Mouse (Mus musculus) heart, postnatal 36 days (tissue): ENCODE data around the gene Vstm2b. TPM values are rescaled to one million over a fixed set of nuclear protein-coding genes. Genes with fewer than 3 reads are reported as not detected.

Source experiments
- DNase-seq, 2 experiments: peaks; one replicate each; pipeline ENCODE4 v3.0.0; 2021 to 2022
- intact Hi-C: fragments of 180-260 bp; cut with DNase I; formaldehyde crosslinking; loops from one replicate; pipeline ENCODE4 v1.15.1; 2025
- total RNA-seq, 2 experiments: library from RNA; stranded (reverse); gene quantifications; 2 replicates each; pipeline ENCODE4 v1.2.3; 2021

Vstm2b gene
- total RNA-seq: under 1 TPM in 1 of 2 experiments, not detected in 1; 0.72 TPM

- DNase-seq: no peak
- intact Hi-C loops: no loop called here
Measured at GRCm38 (mm10) chr7:40898096-40898710, at the start of gene Vstm2b. Gene Vstm2b (plus strand): TSS chr7:40898328.

- no peak for DNase-seq
- intact Hi-C loops: no loop called here
Measured at GRCm38 (mm10) chr7:40856088-40856625, 42.0 kb upstream of the Vstm2b start.

GRCm38 (mm10) chr7:40873380-40873990 is 24.6 kb upstream of the Vstm2b start:
- intact Hi-C loops: no loop called here
- no peak for DNase-seq

GRCm38 (mm10) chr7:40884855-40885489 is 13.2 kb upstream of the Vstm2b start:
- intact Hi-C loops: no loop called here
- DNase-seq: no peak

GRCm38 (mm10) chr7:40888358-40888757 is 9.8 kb upstream of the Vstm2b start:
- intact Hi-C loops: no loop called here
- no peak for DNase-seq

- intact Hi-C loops: no loop called here
- no peak for DNase-seq
Measured at GRCm38 (mm10) chr7:40896964-40897363, 1.2 kb upstream of the Vstm2b start.

- DNase-seq: no peak
- intact Hi-C loops: no loop called here
Measured at GRCm38 (mm10) chr7:40898711-40899375, 715 bp downstream of the Vstm2b start.

- intact Hi-C loops: loop anchor here (5.0 to 10.0 kb wide), 5 partner anchors 505 to 1052 kb away; no protein-coding TSS in a partner anchor
- DNase-seq: no peak
Measured at GRCm38 (mm10) chr7:40899376-40900265, 1.5 kb downstream of the Vstm2b start.

GRCm38 (mm10) chr7:40901201-40901600 is 3.1 kb downstream of the Vstm2b start:
- DNase-seq: peak; percentile 19 to 48
- intact Hi-C loops: loop anchor here (5.0 to 10.0 kb wide), 5 partner anchors 506 to 1054 kb away; no protein-coding TSS in a partner anchor

GRCm38 (mm10) chr7:40902506-40902905 is 4.4 kb downstream of the Vstm2b start:
- intact Hi-C loops: loop anchor here (5.0 to 10.0 kb wide), 5 partner anchors 508 to 1055 kb away; no protein-coding TSS in a partner anchor
- DNase-seq: no peak

- DNase-seq: peak in 1 of 2 experiments; percentile 26
- intact Hi-C loops: loop anchor here (10.0 kb wide), 1 partner anchor 512 kb away; no protein-coding TSS in a partner anchor
Measured at GRCm38 (mm10) chr7:40906484-40906883, 8.4 kb downstream of the Vstm2b start.

- intact Hi-C loops: no loop called here
- no peak for DNase-seq
Measured at GRCm38 (mm10) chr7:40916761-40917160, 18.6 kb downstream of the Vstm2b start.

- intact Hi-C loops: no loop called here
- DNase-seq: no peak
Measured at GRCm38 (mm10) chr7:40920118-40920517, 22.0 kb downstream of the Vstm2b start.

- no peak for DNase-seq
- intact Hi-C loops: no loop called here
Measured at GRCm38 (mm10) chr7:40921281-40921680, 23.2 kb downstream of the Vstm2b start.

GRCm38 (mm10) chr7:40922871-40923270 is 24.7 kb downstream of the Vstm2b start:
- no peak for DNase-seq
- intact Hi-C loops: no loop called here

GRCm38 (mm10) chr7:40928391-40928790 is 30.3 kb downstream of the Vstm2b start:
- DNase-seq: no peak
- intact Hi-C loops: no loop called here

GRCm38 (mm10) chr7:40936617-40937212 is 38.6 kb downstream of the Vstm2b start:
- DNase-seq: no peak
- intact Hi-C loops: no loop called here

- intact Hi-C loops: no loop called here
- no peak for DNase-seq
Measured at GRCm38 (mm10) chr7:40939371-40939770, 41.2 kb downstream of the Vstm2b start.

- no peak for DNase-seq
- intact Hi-C loops: loop anchor here (2.0 kb wide), 1 partner anchor 1226 kb away; no protein-coding TSS in a partner anchor
Measured at GRCm38 (mm10) chr7:40942233-40942935, 44.3 kb downstream of the Vstm2b start.
